Mouse (Mus musculus): ENCODE measurements around the gene Lmf1.

DNA sequence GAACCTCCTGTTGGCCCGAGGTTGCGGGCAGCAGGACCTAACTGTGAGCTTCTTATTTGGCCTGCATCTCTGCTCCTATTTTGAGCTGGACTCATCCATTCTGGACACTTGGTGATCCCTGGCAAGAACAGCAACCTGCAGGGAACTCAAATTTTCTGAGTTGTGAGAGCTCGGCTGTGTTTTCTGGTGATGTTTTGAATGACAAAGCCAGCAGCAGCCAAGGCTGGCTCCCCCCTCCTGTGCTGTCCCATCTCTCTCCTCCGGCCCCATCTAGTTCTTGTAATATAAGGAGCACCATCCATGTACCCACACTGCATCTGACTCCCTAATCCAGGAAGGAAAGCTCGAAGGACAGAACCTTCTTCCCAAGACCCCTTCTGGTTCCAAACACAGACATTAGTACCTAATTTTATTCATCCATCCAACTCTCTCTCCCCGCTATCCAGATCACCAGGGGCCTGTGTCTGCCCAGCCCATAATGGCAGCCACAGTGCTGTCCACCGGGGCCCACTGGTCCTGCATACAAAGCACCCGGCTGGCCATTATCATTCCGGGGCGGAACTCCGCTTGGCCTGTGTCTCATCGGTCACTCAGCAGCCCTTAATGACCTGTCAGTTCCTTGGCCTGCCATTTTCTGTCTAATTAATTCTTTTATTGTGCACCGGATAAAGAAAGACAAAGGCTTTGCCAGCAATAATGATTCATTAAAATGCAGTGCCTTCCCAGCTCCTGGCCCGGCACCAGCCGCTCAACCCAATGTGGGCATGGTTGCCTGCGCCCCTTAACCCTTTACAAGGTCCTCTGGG, 17.5 kb upstream of the Lmf1 start:
- TF ChIP-seq CTCF (IDR thresholded peaks at IDR 0.05; ENCODE audit: low read depth): no peak
- no peak for TF ChIP-seq EP300 (optimal IDR thresholded peaks at IDR 0.05)

Measured in stomach, postnatal 0 days (tissue).